Mouse (Mus musculus): ENCODE data around the gene Ccdc14.
"Not testable (repeated sequence)": the region's sequence is repeated elsewhere in the genome, so short reads cannot be mapped to it uniquely, and the experiment has no call there.

Gene Ccdc14

DNA sequence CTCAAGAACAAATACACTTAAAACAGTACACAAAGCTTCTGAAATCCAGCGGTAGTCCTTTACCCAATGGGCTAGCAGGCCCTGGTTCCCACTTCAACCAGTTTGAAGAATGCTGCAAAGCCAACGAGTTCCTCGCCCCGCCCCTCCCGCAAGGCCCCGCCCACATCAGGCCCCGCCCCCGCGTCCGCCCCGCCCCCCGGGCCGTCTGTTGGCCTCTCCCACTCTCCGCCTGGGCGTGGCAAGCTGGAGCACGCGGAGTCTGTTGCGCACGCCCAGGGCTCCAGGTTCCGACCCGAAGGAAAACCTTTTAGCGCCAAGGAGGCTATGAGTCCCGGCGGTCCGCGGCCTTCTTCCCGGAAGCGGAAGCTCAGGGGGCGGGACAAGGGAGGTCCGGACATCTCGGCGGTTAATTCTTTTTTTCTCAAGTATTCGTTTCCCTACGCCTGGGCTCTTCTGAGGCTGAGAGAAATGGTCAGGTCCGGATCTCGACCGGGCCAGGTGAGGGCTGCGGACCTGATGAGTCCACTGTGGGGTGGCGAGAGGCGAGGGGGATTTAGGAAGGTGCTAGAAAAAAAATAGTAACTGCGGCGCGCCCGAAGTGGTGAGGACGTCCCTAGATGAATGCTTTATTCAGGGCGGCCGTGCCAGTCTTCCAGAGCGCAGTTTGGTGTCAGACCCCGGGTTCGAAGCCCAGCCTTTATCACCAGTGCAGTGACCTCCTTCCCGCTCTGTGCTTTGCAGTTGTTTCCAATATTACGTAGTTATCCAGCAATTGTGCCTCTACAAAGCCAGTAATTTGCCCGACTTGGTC, at the start of gene Ccdc14:
Gene Ccdc14, plus strand, starts transcription at position 283 of the 811 bp plus-strand sequence.
- DNase-seq = peak; percentile 88

DNA sequence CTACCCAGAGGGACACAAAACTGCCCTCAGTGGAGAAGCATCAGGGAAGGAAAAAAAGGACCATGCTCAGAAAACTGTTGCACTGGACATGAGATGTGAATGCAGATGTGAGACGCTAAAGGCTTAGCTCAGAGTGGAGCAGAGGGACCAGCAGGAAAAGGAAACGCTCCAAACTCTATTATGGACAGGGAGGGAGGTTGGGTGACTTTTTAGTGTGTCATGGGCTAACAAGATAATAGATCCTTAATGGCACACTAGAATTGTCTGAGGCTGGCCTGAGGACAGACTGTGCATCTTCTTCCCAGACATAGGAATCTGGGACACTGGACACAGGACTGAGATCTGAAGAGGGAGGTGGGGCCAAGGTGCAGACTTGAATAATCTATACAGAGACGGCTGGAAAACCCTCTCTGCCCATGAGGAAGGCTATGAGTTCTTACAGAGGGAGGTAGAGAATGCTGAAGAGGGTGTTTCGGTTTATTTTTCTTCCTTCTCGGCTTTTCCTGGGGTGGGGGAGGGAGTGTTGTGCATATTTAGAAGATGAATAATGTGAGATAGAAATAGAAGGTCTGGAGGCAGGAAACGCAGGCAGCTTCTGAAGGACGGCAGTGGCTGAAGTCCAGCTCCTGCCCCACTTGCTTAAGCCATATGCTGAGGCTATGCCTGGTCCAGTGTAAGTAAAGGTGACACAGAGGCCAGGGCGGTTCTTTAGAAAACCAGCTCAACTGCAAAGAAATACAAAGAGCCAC, 46.7 kb upstream of the Ccdc14 start:
- no peak for DNase-seq

DNA sequence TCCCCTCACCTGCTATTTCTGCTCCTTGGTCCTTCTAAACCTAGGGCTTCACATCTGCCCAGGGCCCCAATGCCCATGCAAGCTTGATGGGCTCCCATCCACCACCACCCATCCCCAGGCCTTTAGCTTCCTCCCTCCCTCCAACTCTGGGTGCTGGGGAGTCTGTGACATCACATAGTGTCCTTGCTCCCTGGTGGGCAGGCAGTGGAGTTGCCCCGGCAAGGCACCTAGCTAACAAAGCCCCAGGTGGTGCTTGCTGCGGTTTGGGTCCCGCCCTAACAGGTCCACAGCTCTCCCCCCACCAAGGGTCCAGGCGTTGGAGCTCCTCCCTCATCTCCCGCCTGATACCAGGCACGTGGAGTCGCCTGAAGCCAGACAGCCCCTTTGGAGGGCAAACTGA, 40.8 kb upstream of the Ccdc14 start, which contains the start of gene Ropn1:
Gene Ropn1, plus strand, starts transcription at position 301 of the 400 bp plus-strand sequence.
- DNase-seq = no peak

DNA sequence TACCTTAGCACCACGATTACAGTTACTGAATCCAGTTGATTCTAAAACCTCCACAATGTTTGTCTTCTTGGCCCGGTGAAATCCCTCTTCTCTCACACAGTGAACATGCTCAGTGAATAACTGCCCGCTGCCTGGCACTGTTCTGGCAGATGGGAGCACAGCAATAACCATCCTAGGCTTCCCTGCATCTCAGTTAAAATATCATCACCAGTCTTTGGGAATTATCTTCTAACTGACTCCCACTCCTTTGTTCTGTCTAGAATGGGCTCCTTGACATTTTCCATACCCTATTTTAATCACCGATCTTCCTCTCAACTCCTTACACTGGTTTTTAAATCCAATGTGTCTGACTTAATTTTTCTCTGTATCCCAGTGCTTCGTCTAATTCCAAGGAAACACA, 37.4 kb upstream of the Ccdc14 start:
- no peak for DNase-seq

DNA sequence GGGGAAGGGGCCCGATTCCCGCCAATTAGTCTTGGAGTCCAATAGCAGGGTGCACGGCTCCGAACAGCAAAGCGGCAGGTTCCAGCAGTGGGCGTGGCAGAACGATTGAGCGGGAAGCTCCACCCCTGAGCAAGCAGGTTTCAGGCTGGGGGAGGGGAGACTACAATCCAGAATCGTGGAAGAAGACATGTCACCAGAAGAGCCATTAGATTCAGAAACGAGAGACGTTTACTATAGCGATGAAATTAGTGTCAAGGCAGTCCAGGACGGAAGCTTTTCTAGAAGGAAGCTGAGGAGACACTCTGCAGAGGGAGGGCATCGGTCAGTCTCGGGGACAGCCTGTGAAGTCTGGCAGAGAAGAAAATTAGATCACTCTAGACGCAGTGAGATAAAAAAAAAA, 32.9 kb upstream of the Ccdc14 start:
- not testable (repeated sequence) for DNase-seq

DNA sequence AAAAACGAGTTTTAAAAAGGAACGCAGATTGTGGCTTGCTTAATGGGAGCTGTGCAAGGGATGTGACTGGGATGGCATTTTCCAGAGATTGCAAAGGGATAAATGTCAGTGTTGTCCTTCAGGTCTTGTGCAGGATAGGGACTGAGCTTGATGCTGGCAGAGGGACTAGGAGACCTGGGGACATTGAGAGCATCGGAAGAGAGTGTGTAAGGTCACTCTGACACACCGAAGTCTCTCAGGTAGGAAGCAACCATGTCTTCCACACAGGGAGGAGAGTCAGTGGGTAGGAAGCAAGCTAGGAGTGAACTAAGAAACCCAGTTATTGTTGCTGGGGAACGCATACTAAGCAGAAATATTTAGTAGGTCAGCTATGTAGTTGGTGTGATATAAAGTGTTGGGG, 32.4 kb upstream of the Ccdc14 start:
- no peak for DNase-seq

DNA sequence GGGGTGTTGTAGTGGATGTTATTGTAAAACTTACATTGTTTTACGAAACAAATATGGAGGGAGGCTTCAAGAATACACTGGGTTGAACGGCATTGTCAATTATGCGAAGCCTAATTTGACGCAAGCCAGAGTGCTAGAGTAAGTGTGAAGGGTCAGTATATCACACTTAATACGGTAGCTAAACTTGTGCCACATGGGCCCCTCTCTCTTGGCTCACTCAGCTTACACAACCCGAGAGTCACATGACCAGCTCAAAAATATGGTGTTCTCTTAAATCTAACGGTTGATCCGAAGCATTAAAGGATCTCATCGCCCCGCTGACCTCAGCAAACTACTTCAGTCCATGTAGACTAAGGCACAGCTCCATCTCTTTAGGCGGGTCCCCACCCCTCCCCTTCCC, 32.0 kb upstream of the Ccdc14 start:
- no peak for DNase-seq

DNA sequence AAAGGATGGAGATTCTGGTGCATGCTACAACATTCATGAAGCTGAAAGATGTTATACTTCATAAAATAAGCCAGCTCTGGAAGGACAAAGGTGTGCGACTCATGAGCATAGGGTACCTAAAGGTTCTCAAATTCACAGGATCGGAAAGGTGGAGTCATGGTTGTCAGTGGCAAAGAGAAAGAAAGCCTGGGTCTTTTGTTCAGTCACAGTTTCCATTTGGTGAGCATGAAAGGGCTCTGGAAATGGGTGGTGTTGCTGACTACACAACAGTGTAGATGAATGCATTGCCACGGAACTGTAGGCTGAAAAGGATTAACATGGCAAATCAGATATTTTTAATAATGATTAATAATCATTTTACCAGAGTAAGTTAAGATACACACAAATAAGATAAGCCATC, 25.9 kb upstream of the Ccdc14 start:
- DNase-seq = no peak

DNA sequence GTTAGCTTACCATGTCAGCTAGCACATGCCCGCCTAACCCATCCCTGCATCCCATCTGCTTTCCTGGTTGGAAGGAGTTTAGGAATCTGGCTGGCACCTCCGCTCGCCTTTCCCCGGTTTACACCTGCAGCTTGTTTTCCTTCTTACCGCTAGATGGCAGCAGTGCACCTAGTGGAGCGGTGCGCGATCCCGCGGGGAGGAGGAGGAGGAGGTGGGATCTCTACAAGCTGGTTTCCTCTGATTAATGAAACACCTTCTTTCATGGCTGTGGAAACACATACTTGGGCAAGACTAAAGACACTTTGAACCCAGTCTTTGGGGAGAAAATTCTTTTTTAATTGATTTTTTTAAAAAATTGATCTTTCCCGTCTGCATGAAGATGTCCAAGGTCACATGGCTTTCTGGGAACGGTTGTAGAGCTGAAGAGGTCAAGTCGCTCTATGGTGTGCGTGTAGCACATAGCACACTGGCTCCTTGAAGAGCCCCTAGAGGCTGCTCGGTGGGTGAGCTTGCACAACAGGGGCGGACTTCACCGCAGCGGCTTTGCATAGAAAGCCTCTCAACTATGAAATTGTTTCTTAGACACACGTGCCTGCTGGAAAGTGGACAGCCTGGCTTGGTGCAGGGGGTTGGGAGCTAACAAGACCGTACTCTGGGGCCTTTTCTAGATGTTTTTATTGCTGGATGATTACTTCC, 23.2 kb upstream of the Ccdc14 start:
- DNase-seq = peak; percentile 71

DNA sequence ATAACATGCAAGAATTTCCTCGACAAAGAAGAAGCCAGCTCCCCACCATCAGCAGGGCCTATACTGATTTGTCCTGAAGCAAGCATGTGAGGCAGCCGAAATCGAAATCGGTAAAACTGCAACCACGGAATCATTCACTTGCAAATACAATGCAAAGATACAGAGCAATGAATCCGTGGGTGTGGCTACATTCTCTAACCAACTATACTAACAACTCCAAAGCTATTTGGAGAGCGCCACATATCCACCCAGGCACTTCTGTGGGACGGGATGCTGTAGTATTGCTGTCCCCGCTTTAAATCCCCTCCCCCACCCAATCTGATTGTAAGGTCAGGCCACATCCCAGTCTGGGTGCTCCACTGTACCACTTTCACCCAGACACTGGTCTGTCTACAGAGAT, 22.1 kb upstream of the Ccdc14 start:
- DNase-seq = no peak

DNA sequence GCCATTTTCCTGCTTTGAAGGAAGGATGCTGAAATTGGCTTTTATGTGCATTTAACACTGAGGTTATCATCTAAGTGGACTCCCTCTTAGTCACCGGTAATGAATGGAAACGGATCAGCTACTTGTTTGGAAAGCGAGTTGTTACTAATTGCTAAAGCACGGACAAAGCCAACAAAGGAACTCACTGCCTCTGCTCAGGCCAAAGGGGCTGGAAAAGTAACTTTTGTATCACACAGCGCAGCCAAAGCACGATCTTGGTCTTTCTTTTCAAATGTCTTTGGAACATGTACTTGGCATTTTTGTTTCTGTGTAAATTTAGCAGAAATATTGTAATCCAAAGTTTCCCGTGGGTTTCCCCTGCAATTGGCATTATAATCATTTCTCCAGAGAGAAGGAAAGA, 18.4 kb upstream of the Ccdc14 start:
- DNase-seq = no peak

DNA sequence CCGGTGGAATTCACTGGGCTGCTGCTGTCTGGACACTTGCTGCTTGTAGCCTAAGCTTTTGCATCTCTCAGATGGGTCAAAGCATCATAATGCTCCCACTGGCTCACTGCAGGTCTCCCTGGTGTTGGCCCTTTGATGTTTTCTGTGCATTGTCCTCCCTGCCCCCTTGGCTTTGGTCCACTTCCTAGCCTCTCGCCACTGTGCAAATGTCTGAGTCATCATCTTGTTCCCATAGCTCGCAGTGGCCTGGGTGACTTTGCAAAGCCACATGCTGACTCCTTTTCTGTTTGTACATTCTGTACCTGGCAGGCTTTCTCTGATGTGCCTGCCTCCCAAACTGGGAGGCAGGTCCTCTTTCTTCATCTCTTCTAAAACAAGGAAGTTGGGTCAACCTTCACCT, 17.6 kb upstream of the Ccdc14 start:
- DNase-seq = no peak

DNA sequence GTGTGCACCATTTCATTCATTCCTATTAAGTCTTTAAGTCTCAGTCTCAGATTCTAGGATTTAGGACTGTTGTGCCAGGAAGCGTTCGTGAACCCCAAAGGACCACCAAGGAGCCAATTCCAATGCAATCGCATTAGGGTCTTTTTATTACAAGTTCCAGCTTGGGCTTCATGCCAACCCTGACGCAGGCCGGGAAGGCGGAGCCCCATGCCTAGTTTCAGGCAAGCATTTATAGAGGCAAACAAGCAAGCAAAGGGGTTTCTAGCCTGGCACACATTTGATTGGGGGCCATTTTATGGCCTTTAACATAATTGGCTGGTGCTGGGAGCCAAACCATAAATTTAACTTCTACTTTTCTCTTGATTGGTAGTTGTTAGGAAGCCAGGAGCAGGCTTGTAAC, 16.1 kb upstream of the Ccdc14 start:
- DNase-seq = no peak

DNA sequence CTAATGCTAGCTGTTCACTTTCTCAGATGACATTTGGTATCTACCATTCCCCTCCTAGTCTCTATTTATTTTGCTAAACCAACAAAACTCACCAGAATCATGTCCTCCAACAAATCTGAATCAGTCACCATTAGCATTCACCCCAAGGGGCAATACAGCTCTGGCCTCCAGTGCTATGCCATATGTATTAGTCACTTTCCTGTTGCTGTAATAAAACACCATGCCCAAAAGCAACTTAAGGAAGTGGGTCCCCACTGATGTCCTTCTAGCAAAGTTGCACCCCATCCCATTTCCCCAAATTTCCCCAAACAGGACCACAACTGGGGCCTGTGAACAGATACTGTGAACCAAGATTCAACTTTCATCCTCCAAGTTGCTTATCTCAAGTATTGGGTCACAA, 8.6 kb upstream of the Ccdc14 start:
- DNase-seq = no peak

DNA sequence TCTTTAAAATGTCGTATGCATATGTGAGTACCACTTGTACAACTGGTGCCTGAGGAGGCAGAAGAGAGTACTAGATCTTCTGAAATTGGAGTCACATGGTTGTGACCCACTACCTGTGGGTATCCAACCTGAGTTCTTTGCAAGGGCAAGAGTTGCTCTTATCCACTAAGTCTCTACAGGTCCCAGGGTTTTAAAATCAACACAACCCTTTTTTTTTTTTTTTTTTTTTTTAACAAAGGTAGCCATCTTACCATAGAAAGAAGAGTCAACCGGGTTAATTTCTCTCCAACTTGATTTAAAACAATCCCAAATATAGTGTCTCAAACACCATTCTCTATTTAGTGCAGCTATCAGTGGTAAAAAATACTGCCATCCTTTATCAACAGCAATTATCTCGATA, 537 bp upstream of the Ccdc14 start:
- no peak for DNase-seq

DNA sequence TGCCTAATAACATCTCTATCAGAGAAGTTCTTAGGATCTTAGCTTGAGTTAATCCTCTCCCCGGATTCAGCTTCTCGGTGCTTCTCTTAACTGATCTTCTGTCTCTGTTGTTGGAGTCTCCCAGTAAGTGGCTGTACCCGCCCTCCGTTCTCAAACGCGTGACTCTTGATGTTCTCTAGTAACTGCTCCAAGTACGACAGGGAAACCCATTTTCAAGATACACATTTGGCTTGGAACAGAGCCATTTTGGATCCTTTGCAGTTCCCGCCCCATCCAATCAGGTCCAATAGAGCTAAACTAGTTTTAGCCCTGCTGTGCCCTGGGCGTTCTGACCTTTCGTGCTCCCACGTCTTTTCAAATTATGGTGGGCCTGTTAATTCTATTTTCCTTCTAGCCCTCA, 740 bp downstream of the Ccdc14 start:
- DNase-seq = peak; percentile 24

DNA sequence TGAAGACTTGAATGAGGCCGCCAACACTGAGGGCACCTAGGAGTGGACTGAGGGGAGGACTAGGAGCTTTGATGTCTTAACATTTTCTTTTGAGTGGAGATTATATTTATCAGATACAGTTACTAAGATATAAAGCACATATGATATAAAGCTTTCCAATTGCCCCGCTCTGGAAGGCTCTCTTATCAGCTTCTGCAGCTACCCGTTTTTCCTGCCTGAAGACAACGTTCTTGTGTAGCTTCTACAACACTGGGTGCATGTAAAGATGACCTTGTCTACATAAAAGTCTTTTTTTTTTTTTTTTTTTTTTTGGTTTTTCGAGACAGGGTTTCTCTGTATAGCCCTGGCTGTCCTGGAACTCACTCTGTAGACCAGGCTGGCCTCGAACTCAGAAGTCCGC, 4.1 kb downstream of the Ccdc14 start:
- DNase-seq = no peak

DNA sequence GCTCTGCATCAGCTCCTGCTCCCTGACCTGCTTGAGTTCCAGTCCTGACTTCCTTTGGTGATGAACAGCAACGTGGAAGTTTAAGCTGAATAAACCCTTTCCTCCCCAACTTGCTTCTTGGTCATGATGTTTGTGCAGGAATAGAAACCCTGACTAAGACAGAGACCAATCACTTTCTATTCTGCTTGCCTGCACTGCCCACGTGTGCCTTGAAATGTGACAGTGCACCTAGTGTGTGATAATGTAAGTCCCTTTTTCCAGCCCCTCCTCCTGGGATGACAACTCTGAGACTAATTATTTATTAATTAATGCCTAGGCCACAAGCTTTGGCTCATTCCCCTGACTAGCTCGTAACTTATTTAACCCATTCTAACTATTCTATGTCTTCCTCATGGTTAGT, 8.3 kb downstream of the Ccdc14 start:
- not testable (repeated sequence) for DNase-seq

DNA sequence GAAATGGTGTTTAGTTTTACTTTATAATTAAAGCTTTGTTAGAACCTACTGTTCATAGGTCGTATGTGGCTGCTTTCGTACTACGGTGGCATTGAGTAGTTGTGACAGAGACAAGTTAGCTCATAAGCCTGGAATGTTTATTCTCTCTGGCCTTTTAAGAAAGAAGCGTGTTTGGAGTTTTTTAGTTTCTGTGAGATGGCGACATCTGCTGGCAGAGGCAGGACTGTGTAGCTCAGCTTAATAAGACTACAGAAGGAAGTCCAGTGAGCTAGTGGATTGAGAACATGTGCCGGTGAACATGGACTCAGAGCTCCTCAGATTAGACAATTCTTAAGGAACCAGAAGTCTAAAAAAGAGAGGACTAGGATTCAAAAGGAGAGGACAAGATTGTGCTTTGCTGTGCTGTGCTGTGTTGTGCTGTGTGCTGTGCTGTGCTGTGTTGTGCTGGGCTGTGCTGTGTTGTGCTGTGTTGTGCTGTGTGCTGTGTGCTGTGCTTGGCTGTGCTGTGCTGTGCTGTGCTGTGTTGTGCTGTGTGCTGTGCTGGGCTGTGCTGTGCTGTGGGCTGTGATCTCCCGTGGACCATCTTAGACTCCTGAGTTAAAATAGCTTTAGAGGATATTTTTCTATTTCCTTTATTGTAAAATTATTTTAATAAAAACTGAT, 9.9 kb downstream of the Ccdc14 start:
- DNase-seq = peak; percentile 70

DNA sequence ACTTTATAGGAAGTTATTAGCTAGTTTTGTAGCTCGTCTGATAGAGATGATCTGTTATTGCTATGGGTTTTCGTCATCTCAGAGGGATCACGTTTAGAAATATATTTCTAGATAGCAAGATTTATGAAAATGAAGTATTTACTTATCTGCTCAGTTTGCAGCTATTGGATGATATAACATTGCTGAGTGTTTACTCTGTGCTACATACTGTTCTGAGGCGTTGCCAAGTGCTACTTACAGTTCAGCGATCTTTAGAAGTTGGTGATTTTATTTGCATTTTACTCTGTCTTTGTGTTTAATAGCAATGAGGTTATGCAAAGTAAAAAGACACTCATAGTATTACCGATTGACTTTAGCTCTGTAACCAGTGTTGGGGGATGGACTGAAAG, 10.4 kb downstream of the Ccdc14 start:
- no peak for DNase-seq

DNA sequence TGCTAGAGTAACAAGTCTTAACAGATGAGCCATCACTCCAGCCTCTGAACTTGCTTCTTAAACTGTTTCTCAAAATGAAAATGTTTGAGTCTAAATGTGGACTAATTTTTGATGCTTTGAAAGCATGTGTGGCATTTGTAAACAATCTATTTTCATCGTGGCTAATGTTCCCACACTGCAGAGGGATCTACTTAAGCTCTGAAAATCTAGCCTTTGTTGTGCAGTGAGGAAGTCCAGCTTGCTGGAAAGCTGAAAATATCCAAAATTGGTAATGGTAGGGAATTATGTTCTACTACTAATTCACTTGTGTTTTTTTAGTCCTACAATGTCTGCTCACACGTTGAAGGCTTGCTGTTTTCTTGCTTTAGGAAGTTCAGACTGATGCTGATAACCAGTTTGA, 15.6 kb downstream of the Ccdc14 start:
- no peak for DNase-seq

DNA sequence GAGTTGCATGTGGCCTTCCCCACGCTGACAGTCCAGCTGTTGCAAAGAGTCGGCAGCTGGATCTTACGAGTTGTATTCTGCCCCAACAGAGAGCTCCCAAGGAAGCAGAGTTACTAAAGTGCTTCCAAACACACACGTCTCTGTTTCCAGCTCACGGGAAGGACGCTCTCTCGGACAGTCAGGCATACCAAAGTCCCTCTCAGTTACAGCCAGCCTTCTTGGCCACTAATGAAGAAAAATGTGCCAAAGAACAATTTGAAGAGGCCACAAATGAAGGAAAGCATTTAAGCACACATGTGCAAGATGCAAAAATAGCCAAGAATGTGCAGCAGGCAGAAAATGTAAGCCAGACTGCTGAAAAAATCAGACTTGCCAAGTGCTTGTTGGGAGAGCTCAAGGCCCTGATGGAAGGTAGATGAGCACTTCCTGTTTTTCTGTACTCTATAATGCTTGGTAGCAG, 16.1 kb downstream of the Ccdc14 start:
- DNase-seq = no peak

DNA sequence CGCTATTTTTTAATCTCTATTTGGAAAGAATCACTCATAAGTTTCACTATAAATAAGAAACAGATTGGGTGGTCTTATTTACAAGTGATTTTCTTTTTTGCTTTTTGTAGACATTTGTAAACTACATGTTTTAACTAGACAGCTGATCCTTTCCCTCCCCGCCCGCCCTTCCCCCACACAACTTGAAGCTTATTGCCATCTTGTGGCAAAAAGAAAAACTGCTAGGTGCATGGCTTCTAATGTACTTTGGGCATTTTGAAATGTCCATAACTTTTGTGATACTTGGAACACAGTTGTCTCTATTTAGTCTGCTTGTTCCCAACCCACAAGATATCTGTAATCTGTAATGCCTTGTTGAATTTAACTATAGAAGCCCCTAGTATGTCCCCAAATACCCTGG, 21.1 kb downstream of the Ccdc14 start:
- DNase-seq = no peak
